Mouse (Mus musculus): ENCODE measurements around the gene Ubtd1.
"Not testable (repeated sequence)": the region's sequence is repeated elsewhere in the genome, so short reads cannot be mapped to it uniquely, and the experiment has no call there.

Ubtd1 gene

GRCm38 (mm10) chr19:42061443-42061842, 79.9 kb downstream of the Ubtd1 start:
- no peak for DNase-seq (ENCODE audit: low spot score)

- DNase-seq (ENCODE audit: low spot score) = no peak
These were observed 87.1 kb downstream of the Ubtd1 start for GRCm38 (mm10) chr19:42068441-42069240.

- DNase-seq (ENCODE audit: low spot score) = no peak
These were observed 87.6 kb downstream of the Ubtd1 start for GRCm38 (mm10) chr19:42069241-42069525.

GRCm38 (mm10) chr19:42071221-42071620, 89.7 kb downstream of the Ubtd1 start:
- no peak for DNase-seq (ENCODE audit: low spot score)

- no peak for DNase-seq (ENCODE audit: low spot score)
These were observed 90.5 kb downstream of the Ubtd1 start for GRCm38 (mm10) chr19:42071886-42072608.

GRCm38 (mm10) chr19:42072802-42073201, 91.2 kb downstream of the Ubtd1 start:
- no peak for DNase-seq (ENCODE audit: low spot score)

- DNase-seq (ENCODE audit: low spot score) = no peak
These were observed 93.5 kb downstream of the Ubtd1 start for GRCm38 (mm10) chr19:42075051-42075450.

- DNase-seq (ENCODE audit: low spot score) = no peak
These were observed 94.4 kb downstream of the Ubtd1 start for GRCm38 (mm10) chr19:42075992-42076391.

- no peak for DNase-seq (ENCODE audit: low spot score)
These were observed 97.0 kb downstream of the Ubtd1 start for GRCm38 (mm10) chr19:42078566-42078965.

GRCm38 (mm10) chr19:42079006-42079405, 97.4 kb downstream of the Ubtd1 start:
- no peak for DNase-seq (ENCODE audit: low spot score)

- no peak for DNase-seq (ENCODE audit: low spot score)
These were observed 98.4 kb downstream of the Ubtd1 start for GRCm38 (mm10) chr19:42079950-42080349.

- DNase-seq (ENCODE audit: low spot score) = no peak
These were observed 98.9 kb downstream of the Ubtd1 start for GRCm38 (mm10) chr19:42080469-42080868.

GRCm38 (mm10) chr19:42081613-42082012, 100.0 kb downstream of the Ubtd1 start:
- DNase-seq (ENCODE audit: low spot score) = not testable (repeated sequence)

Measured in ovary, adult 18-20 months (tissue).